ENCODE assay signal across 8 mouse cellular contexts in genomic region chr10:103253842-103254803, GRCm38 (mm10). TPM values are rescaled to one million over a fixed set of nuclear protein-coding genes. Genes with fewer than 3 reads are reported as not detected.
A peak's percentile ranks its signal among the peaks of the same experiment; 100 is the strongest.
DNase-seq lines count a peak whose midpoint lies in the region; ATAC-seq and TF ChIP-seq lines count a peak whose summit lies in the region.

No protein-coding gene starts in this region.

- no peak for TF ChIP-seq POLR2A in MEL (IDR thresholded peaks at IDR 0.05; ENCODE audit: control insufficient read depth in 1 of 2, insufficient read depth in 1 of 2, low read depth in 1 of 2, low read length in 2 of 2, poor library complexity in 1 of 2)

- H3K27ac ChIP-seq in MEL (ENCODE audit: control insufficient read depth, low read depth, low read length), result no peak overlapping the region

- H3K9ac ChIP-seq in MEL (ENCODE audit: control insufficient read depth, low read depth, low read length, poor library complexity, severe bottlenecking), result no peak overlapping the region

- peak; percentile 21 for TF ChIP-seq RAD21 in MEL (IDR thresholded peaks at IDR 0.05; ENCODE audit: low read depth, low read length)

- H3K36me3 ChIP-seq in MEL (ENCODE audit: control insufficient read depth in 1 of 2, insufficient read depth in 2 of 2, low read length in 2 of 2), result no peaks in the 10 kb centered on the region

- TF ChIP-seq EP300 in MEL (IDR thresholded peaks at IDR 0.05; ENCODE audit: low read depth in 1 of 2, low read length in 2 of 2), result no peak

- H3K27me3 ChIP-seq in MEL (ENCODE audit: control insufficient read depth in 1 of 2, insufficient read depth in 2 of 2, low read length in 2 of 2), result no peaks in the 10 kb centered on the region

- no peaks in the 10 kb centered on the region for H3K9me3 ChIP-seq in MEL (replicated peaks; ENCODE audit: insufficient read depth, low read length)

- 0 out of 2 replicates have a peak, but pooled peaks have one; percentile 42 for ATAC-seq in common myeloid progenitor, adult 5-6 weeks (replicated peaks; ENCODE audit: low read depth, poor library complexity, severe bottlenecking)

- H3K4me3 ChIP-seq in MEL (ENCODE audit: control insufficient read depth in 1 of 2, insufficient read depth in 1 of 2, low read depth in 2 of 2, low read length in 2 of 2), result no peak overlapping the region

- peak in 1 of 3 experiments; percentile 22; a peak in 2 of 6 replicates for TF ChIP-seq CTCF in MEL (IDR thresholded peaks at IDR 0.05 in 2 of 3, conservative IDR thresholded peaks at IDR 0.05 in 1 of 3; ENCODE audit: control insufficient read depth in 1 of 3, insufficient read depth in 1 of 3, low read depth in 2 of 3, low read length in 3 of 3, poor library complexity in 1 of 3, severe bottlenecking in 1 of 3)

- no peaks in the 10 kb centered on the region for H3K4me1 ChIP-seq in MEL (ENCODE audit: control insufficient read depth in 1 of 2, insufficient read depth in 2 of 2, low read length in 2 of 2)

- peak; percentile 16 for DNase-seq in kidney, postnatal 14 days
- no peak for DNase-seq in kidney, adult 11 months
- DNase-seq in MEL (ENCODE audit: low read depth, low spot score) (peak; percentile 6), liver (no peak)
- peak; percentile 2 for DNase-seq in lung, postnatal 10 days
- no peak for DNase-seq in spleen, postnatal 4 days (ENCODE audit: low spot score in 2 of 2)
- DNase-seq in thymus, postnatal 25 days, result no peak

- H3K79me2 ChIP-seq in MEL (ENCODE audit: control insufficient read depth, insufficient read depth, low read length, poor library complexity), result no peaks in the 10 kb centered on the region

TF ChIP-seq in MEL, 35 proteins besides CTCF, POLR2A, EP300 and RAD21:
- no peak for TF ChIP-seq MAFK (IDR thresholded peaks at IDR 0.05; ENCODE audit: borderline replicate concordance, low read depth, low read length)
- TF ChIP-seq POLR2AphosphoS2 (IDR thresholded peaks at IDR 0.05; ENCODE audit: low read length), result no peak
- peak; percentile 31 for TF ChIP-seq SMC3 (IDR thresholded peaks at IDR 0.05; ENCODE audit: low read depth, low read length)
TF ChIP-seq in MEL: peak in this region for 1.

RNA-seq across cellular contexts. Expression of gene Lrriq1, which starts 18.0 kb away (rescaled TPM):
- total RNA-seq in MEL (2012; rRNA removed), result not detected in 2 replicates
- polyA plus RNA-seq in MEL (2012; ENCODE audit: insufficient read depth in 1 of 2, insufficient read length in 2 of 2, low read depth in 1 of 2, low replicate concordance in 2 of 2, missing spikeins in 1 of 2), result not detected
- total RNA-seq in common myeloid progenitor, adult 5-6 weeks (2017), result not detected in 2 replicates

Comparison
In these comparisons a context has a peak if more than half of its experiments do, and no peak if none do; other contexts are left out.
1. DNase-seq: peak in kidney, postnatal 14 days (single experiment), MEL (single experiment) and lung, postnatal 10 days (single experiment); none in kidney, adult 11 months (single experiment), spleen, postnatal 4 days (0 of 2), thymus, postnatal 25 days (single experiment) and liver (single experiment).